Mouse (Mus musculus): ENCODE data around the gene Helq. TPM values are rescaled to one million over a fixed set of nuclear protein-coding genes. Genes with fewer than 3 reads are reported as not detected.

Helq gene
- 5.4 and 6.3 TPM in 2 replicates for polyA plus RNA-seq (2015; fragmentation: Nextera tagmentation; extraction: Ambion mirVana)

DNA sequence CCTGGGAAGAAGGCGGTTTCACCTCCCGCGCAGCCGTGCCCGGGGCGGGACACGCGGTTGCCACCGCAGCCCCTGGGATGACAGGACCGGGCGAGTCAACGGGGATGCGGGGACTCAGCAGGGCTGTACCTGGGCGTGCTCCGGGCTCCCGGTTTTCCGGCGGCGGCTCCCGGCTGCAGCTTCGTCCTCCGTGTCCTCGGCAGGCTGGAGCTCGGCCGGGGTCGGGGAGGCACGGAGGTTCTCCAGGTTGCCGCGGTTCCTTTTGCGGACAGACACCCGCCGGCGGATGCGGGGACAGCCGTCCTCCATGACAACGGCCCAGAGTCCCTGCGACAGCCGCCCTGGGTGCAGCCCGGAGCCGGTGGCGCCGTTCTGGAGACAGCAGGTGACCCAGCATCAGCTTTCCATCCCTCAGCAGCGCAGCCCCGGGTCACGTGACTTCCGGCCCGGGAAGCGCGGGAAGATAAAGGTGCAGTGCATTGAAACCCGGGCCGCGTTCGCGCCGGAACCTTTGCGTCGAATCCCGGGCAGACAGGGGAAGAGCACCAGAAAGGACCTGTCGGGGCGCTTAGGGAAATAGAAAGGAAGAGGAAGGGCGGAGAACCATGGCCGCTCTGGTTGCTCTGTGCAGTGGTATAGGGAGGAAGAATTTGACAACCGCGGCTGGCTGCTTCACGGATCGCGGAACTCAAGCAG, at the start of gene Helq, which contains the start of gene Mrps18c:
Gene Helq, minus strand, starts transcription at position 434 of the 696 bp plus-strand sequence.
Gene Mrps18c, plus strand, starts transcription at position 463 of the 696 bp plus-strand sequence.
- Histone ChIP-seq H3K27ac (replicated peaks) (0 out of 2 replicates have a peak within 1 kb of the TSS, but pooled peaks have one; percentile 49), H3K4me3 (ENCODE audit: low read depth, low read length) (peak within 1 kb of the TSS; percentile 79), H3K4me2 (replicated peaks; ENCODE audit: low read depth) (peak within 1 kb of the TSS; percentile 96), H3K36me3 (ENCODE audit: control insufficient read depth, insufficient read depth, low read length) (0 out of 2 replicates have a peak, but pooled peaks cover 2% of the 10 kb centered on the region), H3K9me3 (ENCODE audit: control insufficient read depth, low read length) (no peaks in the 10 kb centered on the region), H3K4me1 (replicated peaks; ENCODE audit: control insufficient read depth, insufficient read depth) (no peaks in the 10 kb centered on the region), H3K9ac (ENCODE audit: low read length) (peak within 1 kb of the TSS; percentile 73), H3K27me3 (ENCODE audit: control insufficient read depth, insufficient read depth, low read length) (no peaks in the 10 kb centered on the region)
- TF ChIP-seq CTCF (IDR thresholded peaks at IDR 0.05; ENCODE audit: low read depth) (peak; percentile 20; the same call in 1 of the 2 replicates), EP300 (optimal IDR thresholded peaks at IDR 0.05) (no peak)
- ATAC-seq (ENCODE audit: low FRiP score, low TSS enrichment): peak; percentile 96
- WGBS: under 1% methylated on average over 67 of the region's 67 CpGs
- peak; percentile 94 for DNase-seq (ENCODE audit: low spot score)

DNA sequence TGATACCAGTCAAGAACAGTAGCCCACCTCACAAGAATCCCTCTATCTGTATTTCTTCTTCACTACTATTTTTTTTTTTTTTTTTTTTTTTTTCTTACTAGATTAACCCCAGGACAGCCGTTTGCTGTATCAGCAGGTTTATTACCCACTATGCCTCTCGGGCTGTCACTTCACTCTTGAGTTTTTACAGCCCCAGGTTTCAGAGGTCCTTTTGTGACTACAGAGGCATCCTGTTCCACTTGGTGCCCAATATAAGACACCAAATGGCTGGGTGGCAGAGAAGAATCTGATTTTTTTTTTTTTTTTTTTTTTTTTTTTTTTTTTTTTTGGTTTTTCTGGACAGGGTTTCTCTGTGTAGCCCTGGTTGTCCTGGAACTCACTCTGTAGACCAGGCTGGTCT, 48.7 kb upstream of the Helq start:
- TF ChIP-seq CTCF (IDR thresholded peaks at IDR 0.05; ENCODE audit: low read depth): no peak
- no peaks in the 10 kb centered on the region for H3K27me3 ChIP-seq (ENCODE audit: control insufficient read depth, insufficient read depth, low read length)
- peak overlapping the region; percentile 96 for H3K4me2 ChIP-seq (replicated peaks; ENCODE audit: low read depth)
- H3K9ac ChIP-seq (ENCODE audit: low read length): no peak overlapping the region
- DNase-seq (ENCODE audit: low spot score): no peak
- no peak for ATAC-seq (ENCODE audit: low FRiP score, low TSS enrichment)
- WGBS: 31% methylated on average over 2 of the region's 2 CpGs
- no peaks in the 10 kb centered on the region; the same call in 1 of the 2 replicates for H3K4me1 ChIP-seq (replicated peaks; ENCODE audit: control insufficient read depth, insufficient read depth)
- peak overlapping the region; percentile 63 for H3K4me3 ChIP-seq (ENCODE audit: low read depth, low read length)
- H3K27ac ChIP-seq (replicated peaks): no peak overlapping the region
- H3K9me3 ChIP-seq (ENCODE audit: control insufficient read depth, low read length): no peaks in the 10 kb centered on the region
- no peaks in the 10 kb centered on the region for H3K36me3 ChIP-seq (ENCODE audit: control insufficient read depth, insufficient read depth, low read length)

DNA sequence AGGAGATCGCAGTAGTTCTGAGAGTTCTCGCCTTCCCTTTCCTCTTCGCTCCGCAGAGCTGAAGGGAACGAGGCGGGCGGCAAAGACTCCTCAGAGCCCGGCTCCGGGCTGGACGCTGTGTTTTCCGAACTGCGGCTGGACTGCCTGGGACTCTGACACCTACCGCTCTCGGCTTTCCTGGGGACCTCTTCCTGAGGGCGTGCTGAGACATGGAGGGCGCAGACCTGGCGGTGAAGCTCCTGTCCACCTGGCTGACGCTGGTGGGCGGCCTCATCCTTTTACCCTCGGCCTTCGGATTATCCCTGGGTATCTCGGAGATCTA, 48.2 kb upstream of the Helq start:
- no peaks in the 10 kb centered on the region for H3K36me3 ChIP-seq (ENCODE audit: control insufficient read depth, insufficient read depth, low read length)
- H3K27me3 ChIP-seq (ENCODE audit: control insufficient read depth, insufficient read depth, low read length): no peaks in the 10 kb centered on the region
- ATAC-seq (ENCODE audit: low FRiP score, low TSS enrichment) (peak; percentile 28; the same call in 1 of the 2 replicates), DNase-seq (ENCODE audit: low spot score) (no peak)
- peak overlapping the region; percentile 42 for H3K27ac ChIP-seq (replicated peaks)
- no peaks in the 10 kb centered on the region for H3K9me3 ChIP-seq (ENCODE audit: control insufficient read depth, low read length)
- H3K4me1 ChIP-seq (replicated peaks; ENCODE audit: control insufficient read depth, insufficient read depth): no peaks in the 10 kb centered on the region; the same call in 1 of the 2 replicates
- H3K4me2 ChIP-seq (replicated peaks; ENCODE audit: low read depth): peak overlapping the region; percentile 96
- peak overlapping the region; percentile 63 for H3K4me3 ChIP-seq (ENCODE audit: low read depth, low read length)
- H3K9ac ChIP-seq (ENCODE audit: low read length): peak overlapping the region; percentile 70
- TF ChIP-seq CTCF (IDR thresholded peaks at IDR 0.05; ENCODE audit: low read depth): no peak
- TF ChIP-seq EP300 (optimal IDR thresholded peaks at IDR 0.05): no peak
- WGBS: 3% methylated on average over 22 of the region's 22 CpGs

DNA sequence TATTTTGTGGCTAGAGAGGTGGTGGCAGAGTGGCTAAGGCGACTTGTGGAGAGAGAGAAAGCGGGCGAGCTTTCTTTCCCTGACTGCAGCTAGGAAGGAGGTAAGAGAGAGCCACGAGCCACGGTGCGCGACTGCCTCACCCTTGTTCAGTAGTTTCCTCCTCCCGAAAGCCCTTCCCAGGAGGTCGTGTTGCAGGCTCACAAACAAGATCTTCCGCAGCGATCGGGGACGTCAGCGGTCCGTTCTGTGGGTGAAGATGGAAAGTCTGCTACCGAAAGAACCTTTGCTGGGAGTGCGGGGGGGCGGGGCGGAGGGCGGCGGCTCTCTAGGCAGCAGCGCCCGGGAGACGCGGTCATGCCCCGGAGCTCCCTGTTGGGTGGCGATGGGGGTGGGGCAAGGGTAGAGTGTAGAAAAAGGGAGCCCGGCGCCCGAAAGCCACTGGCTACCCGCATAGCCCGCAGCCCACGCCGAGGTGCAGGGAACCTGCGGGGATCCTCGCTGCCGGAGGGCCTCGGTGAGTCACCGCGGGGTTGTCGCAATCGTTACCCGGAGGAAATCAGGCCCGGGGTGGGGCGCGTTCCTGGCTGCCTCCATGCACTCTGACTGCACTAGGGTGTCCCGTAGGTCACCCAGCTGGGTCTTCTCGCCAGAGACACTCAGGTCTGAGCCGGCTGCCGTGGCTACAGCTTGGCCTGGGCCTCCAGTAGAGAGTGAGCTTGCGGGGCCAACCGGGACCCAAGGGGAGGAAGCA, 47.6 kb upstream of the Helq start:
- TF ChIP-seq EP300 (optimal IDR thresholded peaks at IDR 0.05) (no peak), CTCF (IDR thresholded peaks at IDR 0.05; ENCODE audit: low read depth) (no peak)
- 1% methylated on average over 52 of the region's 52 CpGs for WGBS
- Histone ChIP-seq H3K27ac (replicated peaks) (peak overlapping the region; percentile 42), H3K4me2 (replicated peaks; ENCODE audit: low read depth) (peak overlapping the region; percentile 96), H3K9ac (ENCODE audit: low read length) (peak overlapping the region; percentile 70), H3K9me3 (ENCODE audit: control insufficient read depth, low read length) (no peaks in the 10 kb centered on the region), H3K36me3 (ENCODE audit: control insufficient read depth, insufficient read depth, low read length) (no peaks in the 10 kb centered on the region), H3K27me3 (ENCODE audit: control insufficient read depth, insufficient read depth, low read length) (no peaks in the 10 kb centered on the region), H3K4me1 (replicated peaks; ENCODE audit: control insufficient read depth, insufficient read depth) (no peaks in the 10 kb centered on the region; the same call in 1 of the 2 replicates), H3K4me3 (ENCODE audit: low read depth, low read length) (peak overlapping the region; percentile 63)
- peak; percentile 88 for ATAC-seq (ENCODE audit: low FRiP score, low TSS enrichment)
- DNase-seq (ENCODE audit: low spot score): peak; percentile 87

DNA sequence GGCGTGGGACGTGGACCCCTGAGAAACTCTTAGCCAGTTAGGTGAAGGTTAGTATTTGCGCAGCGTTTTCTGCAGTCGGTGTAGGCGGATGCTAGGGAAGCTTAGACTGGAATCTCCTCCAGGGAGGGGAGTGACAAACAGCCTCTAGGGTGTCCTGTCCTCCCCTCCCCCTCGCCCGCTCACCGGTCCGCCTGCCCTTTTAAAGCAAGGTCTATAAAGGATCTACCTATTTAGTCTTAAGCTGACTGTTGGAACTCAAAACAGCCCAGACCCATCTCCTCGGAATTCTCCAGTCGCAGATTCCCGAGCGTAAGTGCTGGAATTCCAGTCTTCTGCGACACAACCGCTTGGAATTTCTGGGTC, 47.1 kb upstream of the Helq start, which contains the start of gene Gpat3:
Gene Gpat3, plus strand, starts transcription at position 229 of the 363 bp plus-strand sequence.
- ATAC-seq (ENCODE audit: low FRiP score, low TSS enrichment) (peak; percentile 27; the same call in 1 of the 2 replicates), DNase-seq (ENCODE audit: low spot score) (peak; percentile 41)
- Histone ChIP-seq H3K9ac (ENCODE audit: low read length) (peak within 1 kb of the TSS; percentile 70), H3K27me3 (ENCODE audit: control insufficient read depth, insufficient read depth, low read length) (no peaks in the 10 kb centered on the region), H3K27ac (replicated peaks) (peak within 1 kb of the TSS; percentile 42), H3K36me3 (ENCODE audit: control insufficient read depth, insufficient read depth, low read length) (no peaks in the 10 kb centered on the region), H3K9me3 (ENCODE audit: control insufficient read depth, low read length) (no peaks in the 10 kb centered on the region), H3K4me3 (ENCODE audit: low read depth, low read length) (peak within 1 kb of the TSS; percentile 63), H3K4me2 (replicated peaks; ENCODE audit: low read depth) (peak within 1 kb of the TSS; percentile 96), H3K4me1 (replicated peaks; ENCODE audit: control insufficient read depth, insufficient read depth) (no peaks in the 10 kb centered on the region; the same call in 1 of the 2 replicates)
- WGBS: under 1% methylated on average over 16 of the region's 16 CpGs
- TF ChIP-seq CTCF (IDR thresholded peaks at IDR 0.05; ENCODE audit: low read depth): no peak
- TF ChIP-seq EP300 (optimal IDR thresholded peaks at IDR 0.05): no peak

All from stomach, postnatal 0 days (tissue).